Mouse (Mus musculus): ENCODE measurements at regions not wholly inside any gene's neighbourhood (a gene's known extent, or its start where the extent isn't known, plus 50 kb on each side); places are given as distances from the start of the nearest gene placed in this dataset.

DNA sequence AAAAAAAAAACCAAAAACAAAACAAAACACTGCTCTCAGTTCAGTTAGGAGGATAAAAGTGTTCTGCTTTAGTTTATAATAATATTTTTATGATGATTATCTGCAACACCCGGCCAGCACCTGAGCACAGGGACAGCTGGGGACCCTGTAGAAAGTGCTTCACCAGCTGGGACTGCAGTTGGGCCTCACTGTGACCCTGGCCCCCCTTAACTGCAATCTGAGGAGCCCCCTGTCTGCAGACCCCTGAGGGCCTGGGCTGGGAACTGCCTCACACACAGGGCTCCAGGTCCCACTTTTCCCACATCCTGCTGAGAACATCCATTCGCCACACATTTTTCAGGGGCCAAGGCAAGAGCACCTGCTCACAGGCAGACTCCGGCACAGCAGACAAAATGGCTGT, 437.6 kb downstream of the Rps24 start:
- Histone ChIP-seq H3K4me3 (ENCODE audit: low read depth, low read length) (no peak overlapping the region), H3K9me3 (ENCODE audit: control insufficient read depth, low read length) (no peaks in the 10 kb centered on the region), H3K9ac (ENCODE audit: low read length) (no peak overlapping the region), H3K36me3 (ENCODE audit: control insufficient read depth, insufficient read depth, low read length) (no peaks in the 10 kb centered on the region), H3K4me1 (ENCODE audit: control insufficient read depth, insufficient read depth, low read length) (peaks cover 13% of the 10 kb centered on the region), H3K27me3 (ENCODE audit: control insufficient read depth, insufficient read depth, low read length) (no peaks in the 10 kb centered on the region), H3K27ac (ENCODE audit: low read depth, low read length) (no peak overlapping the region), H3K4me2 (ENCODE audit: low read depth) (no peak overlapping the region)
- ATAC-seq (ENCODE audit: insufficient read depth, low FRiP score, low TSS enrichment) (no peak), DNase-seq (ENCODE audit: low spot score) (no peak)
- WGBS: 56% methylated on average over 3 of the region's 3 CpGs

DNA sequence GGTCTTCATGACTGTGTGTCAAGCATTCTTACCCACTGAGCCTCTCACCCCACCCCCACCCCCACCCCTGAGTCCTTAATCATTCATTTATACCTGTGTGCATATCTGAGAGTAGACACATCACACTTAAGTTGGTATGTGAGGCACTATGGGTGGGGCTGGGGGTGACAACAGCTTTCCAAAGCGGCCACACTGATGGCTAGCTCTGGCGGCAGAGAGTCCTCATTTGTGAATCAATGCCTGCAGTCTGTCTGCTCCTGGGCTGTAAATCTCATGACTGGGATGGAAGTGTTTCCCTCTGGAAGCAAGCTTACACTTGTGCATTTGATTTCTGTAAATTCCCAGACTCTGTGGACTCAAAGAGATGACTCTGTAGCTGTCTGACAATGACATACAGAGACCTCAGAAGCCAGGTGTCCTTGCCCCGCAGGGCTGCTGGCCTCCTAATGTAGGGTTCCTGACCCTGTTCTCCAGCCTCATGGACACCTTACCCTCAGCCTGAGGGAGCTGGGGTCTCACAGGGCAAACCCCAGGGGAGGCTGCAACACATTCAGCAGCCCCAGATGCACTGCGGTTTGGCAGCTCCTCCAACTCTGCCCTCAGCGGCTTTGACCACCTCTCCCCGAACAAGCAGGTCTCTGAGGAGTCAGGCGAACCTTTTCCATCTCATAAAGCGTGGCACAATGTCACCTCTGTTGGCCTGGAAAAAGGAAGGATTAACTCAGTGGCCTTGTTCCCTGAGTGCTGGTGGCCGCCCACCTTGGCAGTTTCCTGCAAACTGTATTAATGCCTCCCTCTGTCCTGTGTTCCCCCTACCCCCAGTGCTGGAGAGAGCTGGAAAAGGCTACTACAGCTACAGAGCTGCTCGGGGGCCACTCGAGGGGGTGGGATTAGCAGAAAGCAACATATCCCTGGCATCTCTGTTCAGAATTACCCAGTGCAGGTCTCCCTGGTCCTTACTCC, 439.4 kb downstream of the Rps24 start:
- ATAC-seq (ENCODE audit: insufficient read depth, low FRiP score, low TSS enrichment) (no peak), DNase-seq (ENCODE audit: low spot score) (no peak)
- Histone ChIP-seq H3K4me1 (ENCODE audit: control insufficient read depth, insufficient read depth, low read length) (peaks cover 15% of the 10 kb centered on the region), H3K27me3 (ENCODE audit: control insufficient read depth, insufficient read depth, low read length) (no peaks in the 10 kb centered on the region), H3K27ac (ENCODE audit: low read depth, low read length) (peak overlapping the region; percentile 36; the same call in 1 of the 2 replicates), H3K4me3 (ENCODE audit: low read depth, low read length) (no peak overlapping the region), H3K4me2 (ENCODE audit: low read depth) (no peak overlapping the region), H3K9ac (ENCODE audit: low read length) (peak overlapping the region; percentile 20; the same call in 1 of the 2 replicates), H3K36me3 (ENCODE audit: control insufficient read depth, insufficient read depth, low read length) (no peaks in the 10 kb centered on the region), H3K9me3 (ENCODE audit: control insufficient read depth, low read length) (no peaks in the 10 kb centered on the region)
- 47% methylated on average over 11 of the region's 11 CpGs for WGBS

DNA sequence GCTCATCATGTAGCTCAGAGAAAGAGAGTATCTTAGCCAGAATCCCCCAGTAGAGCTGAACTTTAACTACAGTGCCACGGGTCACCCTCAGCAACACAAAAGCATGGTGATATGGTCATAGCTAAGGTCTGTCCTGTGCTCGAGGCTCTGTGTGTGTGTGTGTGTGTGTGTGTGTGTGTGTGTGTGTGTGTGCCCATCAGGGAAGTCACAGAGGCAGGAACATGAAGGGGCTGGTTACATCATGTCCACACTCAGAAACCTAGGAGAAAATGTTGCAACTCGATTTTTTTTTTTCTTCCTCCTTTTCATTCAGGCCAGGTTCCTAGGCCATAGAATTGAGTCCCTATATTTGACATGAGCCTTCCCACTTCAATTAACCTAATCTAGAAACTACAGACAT, 441.8 kb downstream of the Rps24 start:
- 81% methylated on average over 3 of the region's 3 CpGs for WGBS
- H3K9me3 ChIP-seq (ENCODE audit: control insufficient read depth, low read length): no peaks in the 10 kb centered on the region
- peaks cover 15% of the 10 kb centered on the region for H3K4me1 ChIP-seq (ENCODE audit: control insufficient read depth, insufficient read depth, low read length)
- ATAC-seq (ENCODE audit: insufficient read depth, low FRiP score, low TSS enrichment) (no peak), DNase-seq (ENCODE audit: low spot score) (no peak)
- no peak overlapping the region for H3K4me2 ChIP-seq (ENCODE audit: low read depth)
- no peak overlapping the region for H3K4me3 ChIP-seq (ENCODE audit: low read depth, low read length)
- H3K9ac ChIP-seq (ENCODE audit: low read length): no peak overlapping the region
- no peaks in the 10 kb centered on the region for H3K27me3 ChIP-seq (ENCODE audit: control insufficient read depth, insufficient read depth, low read length)
- H3K36me3 ChIP-seq (ENCODE audit: control insufficient read depth, insufficient read depth, low read length): no peaks in the 10 kb centered on the region
- H3K27ac ChIP-seq (ENCODE audit: low read depth, low read length): no peak overlapping the region

DNA sequence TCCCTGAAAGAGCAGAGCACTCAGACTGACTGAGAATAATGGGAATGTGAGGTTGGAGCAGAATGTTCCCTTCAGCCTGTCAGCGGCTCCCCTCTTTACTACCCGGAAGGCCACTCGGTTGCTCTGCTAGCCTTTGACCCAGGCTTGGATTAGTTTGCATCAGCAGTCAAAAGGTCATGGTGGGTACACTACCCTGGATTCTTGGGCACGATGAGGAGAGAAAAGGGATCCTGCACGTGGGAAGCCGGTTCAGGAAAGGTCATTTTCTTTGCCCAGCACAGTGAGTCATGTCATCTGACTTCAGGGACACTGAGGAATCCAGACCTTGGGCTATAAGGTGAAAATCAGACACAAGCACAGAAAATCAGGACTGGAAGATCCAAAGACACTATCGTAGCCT, 443.3 kb downstream of the Rps24 start:
- DNase-seq (ENCODE audit: low spot score) (no peak), ATAC-seq (ENCODE audit: insufficient read depth, low FRiP score, low TSS enrichment) (no peak)
- no peaks in the 10 kb centered on the region for H3K9me3 ChIP-seq (ENCODE audit: control insufficient read depth, low read length)
- H3K27me3 ChIP-seq (ENCODE audit: control insufficient read depth, insufficient read depth, low read length): no peaks in the 10 kb centered on the region
- peaks cover 15% of the 10 kb centered on the region for H3K4me1 ChIP-seq (ENCODE audit: control insufficient read depth, insufficient read depth, low read length)
- no peak overlapping the region for H3K4me3 ChIP-seq (ENCODE audit: low read depth, low read length)
- no peaks in the 10 kb centered on the region for H3K36me3 ChIP-seq (ENCODE audit: control insufficient read depth, insufficient read depth, low read length)
- H3K9ac ChIP-seq (ENCODE audit: low read length): no peak overlapping the region
- 41% methylated on average over 7 of the region's 7 CpGs for WGBS
- H3K4me2 ChIP-seq (ENCODE audit: low read depth): no peak overlapping the region
- no peak overlapping the region for H3K27ac ChIP-seq (ENCODE audit: low read depth, low read length)

DNA sequence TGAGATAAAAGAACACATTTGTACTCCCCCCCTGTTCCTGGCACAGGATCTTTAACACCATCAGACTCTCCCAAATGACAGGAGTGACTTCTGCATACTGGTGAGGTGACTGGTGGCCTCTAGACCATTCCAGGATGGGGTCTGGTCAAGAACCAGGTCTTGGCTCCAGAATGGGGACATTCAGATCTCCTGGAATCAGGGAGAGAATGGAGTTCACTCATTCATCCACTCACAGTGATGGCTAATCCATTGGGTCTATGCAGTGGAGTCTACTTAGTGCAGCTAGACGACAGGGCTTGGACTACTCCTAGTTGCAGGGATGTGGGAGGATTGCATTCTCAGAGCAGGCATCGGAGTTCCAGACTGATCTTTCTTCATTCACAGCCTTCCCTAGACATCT, 451.0 kb downstream of the Rps24 start:
- Histone ChIP-seq H3K27me3 (ENCODE audit: control insufficient read depth, insufficient read depth, low read length) (no peaks in the 10 kb centered on the region), H3K4me2 (ENCODE audit: low read depth) (no peak overlapping the region), H3K27ac (ENCODE audit: low read depth, low read length) (no peak overlapping the region), H3K4me1 (ENCODE audit: control insufficient read depth, insufficient read depth, low read length) (no peaks in the 10 kb centered on the region), H3K9ac (ENCODE audit: low read length) (no peak overlapping the region), H3K9me3 (ENCODE audit: control insufficient read depth, low read length) (no peaks in the 10 kb centered on the region), H3K4me3 (ENCODE audit: low read depth, low read length) (no peak overlapping the region), H3K36me3 (ENCODE audit: control insufficient read depth, insufficient read depth, low read length) (no peaks in the 10 kb centered on the region)
- WGBS: 94% methylated on average over 2 of the region's 2 CpGs
- no peak for ATAC-seq (ENCODE audit: insufficient read depth, low FRiP score, low TSS enrichment)
- no peak for DNase-seq (ENCODE audit: low spot score)

DNA sequence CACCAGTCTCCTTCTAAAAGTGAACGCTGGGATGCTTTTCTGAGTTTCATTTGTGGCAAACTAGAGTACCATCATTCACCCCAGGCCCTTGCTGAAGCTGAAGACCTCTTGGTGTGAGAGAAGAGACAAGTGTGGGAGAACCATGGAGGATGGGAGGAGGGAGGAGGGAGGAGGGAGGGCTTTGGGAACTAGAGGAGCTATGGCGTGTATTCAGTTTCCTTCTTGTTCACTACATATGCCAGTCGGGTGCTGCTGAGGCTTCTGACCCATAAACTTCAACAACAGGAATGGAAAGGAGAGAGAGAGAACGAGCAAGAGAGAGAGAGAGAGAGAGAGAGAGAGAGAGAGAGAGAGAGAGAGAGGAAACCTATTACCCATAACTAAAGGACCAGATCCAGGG, 452.1 kb downstream of the Rps24 start:
- no peak overlapping the region for H3K4me2 ChIP-seq (ENCODE audit: low read depth)
- DNase-seq (ENCODE audit: low spot score) (no peak), ATAC-seq (ENCODE audit: insufficient read depth, low FRiP score, low TSS enrichment) (no peak)
- H3K27me3 ChIP-seq (ENCODE audit: control insufficient read depth, insufficient read depth, low read length): no peaks in the 10 kb centered on the region
- no peak overlapping the region for H3K27ac ChIP-seq (ENCODE audit: low read depth, low read length)
- no peaks in the 10 kb centered on the region for H3K36me3 ChIP-seq (ENCODE audit: control insufficient read depth, insufficient read depth, low read length)
- no peak overlapping the region for H3K4me3 ChIP-seq (ENCODE audit: low read depth, low read length)
- H3K4me1 ChIP-seq (ENCODE audit: control insufficient read depth, insufficient read depth, low read length): no peaks in the 10 kb centered on the region
- H3K9me3 ChIP-seq (ENCODE audit: control insufficient read depth, low read length): no peaks in the 10 kb centered on the region
- 74% methylated on average over 4 of the region's 4 CpGs for WGBS
- H3K9ac ChIP-seq (ENCODE audit: low read length): no peak overlapping the region

DNA sequence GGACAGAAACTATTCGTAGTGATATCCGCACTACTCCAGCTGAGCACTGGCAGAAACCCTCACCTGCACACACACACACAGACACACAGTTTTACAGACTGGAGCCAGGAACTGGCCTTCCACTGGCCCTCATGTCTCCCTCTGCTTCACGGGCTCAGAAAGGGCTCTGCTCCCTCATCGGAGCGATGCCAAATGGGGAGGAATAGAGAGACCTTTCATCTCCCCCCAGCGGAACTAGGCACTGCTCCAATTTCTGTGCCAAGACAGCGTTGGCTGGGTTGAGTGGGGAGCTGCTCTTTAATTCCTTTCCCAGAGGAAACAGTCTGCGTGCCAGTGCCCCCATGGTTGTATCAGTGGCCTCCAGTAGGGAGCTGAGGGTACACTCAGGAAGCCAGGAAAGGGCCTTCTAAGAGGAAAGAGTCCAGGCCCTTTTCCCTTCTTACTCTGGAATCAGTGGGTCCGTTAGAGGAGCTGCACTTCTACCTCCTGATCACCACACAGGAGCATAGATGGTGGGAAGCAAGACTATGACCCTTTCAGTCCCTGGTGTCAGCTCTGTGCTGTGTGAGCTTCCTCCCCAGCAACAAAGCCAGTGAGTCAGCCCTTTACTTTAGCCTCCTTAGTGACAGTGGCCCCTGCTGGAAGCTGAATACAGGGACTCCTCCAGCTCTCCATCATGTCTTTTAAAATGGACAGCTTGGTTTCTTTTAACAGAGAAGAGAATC, 452.7 kb downstream of the Rps24 start:
- Histone ChIP-seq H3K27me3 (ENCODE audit: control insufficient read depth, insufficient read depth, low read length) (no peaks in the 10 kb centered on the region), H3K4me1 (ENCODE audit: control insufficient read depth, insufficient read depth, low read length) (no peaks in the 10 kb centered on the region), H3K27ac (ENCODE audit: low read depth, low read length) (no peak overlapping the region), H3K4me2 (ENCODE audit: low read depth) (no peak overlapping the region), H3K9ac (ENCODE audit: low read length) (no peak overlapping the region), H3K36me3 (ENCODE audit: control insufficient read depth, insufficient read depth, low read length) (no peaks in the 10 kb centered on the region), H3K9me3 (ENCODE audit: control insufficient read depth, low read length) (no peaks in the 10 kb centered on the region), H3K4me3 (ENCODE audit: low read depth, low read length) (no peak overlapping the region)
- ATAC-seq (ENCODE audit: insufficient read depth, low FRiP score, low TSS enrichment) (no peak), DNase-seq (ENCODE audit: low spot score) (no peak)
- 78% methylated on average over 9 of the region's 9 CpGs for WGBS

DNA sequence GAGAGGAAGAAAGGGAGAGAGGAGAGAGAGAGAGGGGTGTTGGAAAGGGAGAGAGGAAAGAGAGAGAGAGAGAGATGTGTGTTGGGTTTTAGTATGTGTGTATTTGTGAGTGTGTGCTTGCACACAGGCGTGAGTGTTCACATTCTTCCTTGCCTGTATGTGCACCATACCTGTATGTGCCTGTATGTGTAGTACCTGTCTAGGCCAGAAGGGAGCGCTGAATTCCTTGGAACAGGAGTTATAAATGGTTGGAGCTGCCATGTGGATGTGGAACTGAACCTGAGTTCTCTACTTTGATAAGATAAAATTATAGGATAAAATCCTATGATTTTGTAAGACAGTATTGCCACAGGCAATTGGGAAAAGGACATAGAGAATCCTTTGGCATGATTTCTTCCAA, 458.8 kb downstream of the Rps24 start:
- no peaks in the 10 kb centered on the region for H3K36me3 ChIP-seq (ENCODE audit: control insufficient read depth, insufficient read depth, low read length)
- H3K4me3 ChIP-seq (ENCODE audit: low read depth, low read length): no peak overlapping the region
- 62% methylated on average over 2 of the region's 2 CpGs for WGBS
- H3K27ac ChIP-seq (ENCODE audit: low read depth, low read length): no peak overlapping the region
- no peak for ATAC-seq (ENCODE audit: insufficient read depth, low FRiP score, low TSS enrichment)
- H3K9me3 ChIP-seq (ENCODE audit: control insufficient read depth, low read length): no peaks in the 10 kb centered on the region
- H3K4me2 ChIP-seq (ENCODE audit: low read depth): no peak overlapping the region
- H3K9ac ChIP-seq (ENCODE audit: low read length): no peak overlapping the region
- no peaks in the 10 kb centered on the region for H3K4me1 ChIP-seq (ENCODE audit: control insufficient read depth, insufficient read depth, low read length)
- DNase-seq (ENCODE audit: low spot score): no peak
- H3K27me3 ChIP-seq (ENCODE audit: control insufficient read depth, insufficient read depth, low read length): no peaks in the 10 kb centered on the region

DNA sequence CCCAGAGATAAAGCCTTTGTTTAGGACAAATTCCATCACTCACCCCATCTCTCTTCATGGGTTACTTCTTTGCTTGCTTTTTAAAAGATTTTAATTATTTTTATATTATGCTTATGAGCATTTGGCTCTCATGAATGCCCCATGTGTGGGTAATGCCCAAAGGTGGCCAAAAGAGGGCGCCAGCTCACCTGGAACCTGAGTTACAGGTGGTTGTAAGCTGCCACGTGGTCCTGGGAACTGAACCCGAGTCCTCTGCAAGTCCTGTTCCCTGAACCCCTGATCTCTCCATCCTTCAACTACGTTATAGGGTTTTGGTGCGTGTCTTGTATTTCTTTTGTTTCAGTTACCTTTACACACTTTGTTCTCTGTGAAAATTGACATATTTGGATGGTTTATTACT, 460.2 kb downstream of the Rps24 start:
- no peaks in the 10 kb centered on the region for H3K4me1 ChIP-seq (ENCODE audit: control insufficient read depth, insufficient read depth, low read length)
- WGBS: 86% methylated on average over 5 of the region's 5 CpGs
- H3K4me2 ChIP-seq (ENCODE audit: low read depth): no peak overlapping the region
- no peak for DNase-seq (ENCODE audit: low spot score)
- no peak overlapping the region for H3K27ac ChIP-seq (ENCODE audit: low read depth, low read length)
- no peak for ATAC-seq (ENCODE audit: insufficient read depth, low FRiP score, low TSS enrichment)
- no peaks in the 10 kb centered on the region for H3K36me3 ChIP-seq (ENCODE audit: control insufficient read depth, insufficient read depth, low read length)
- H3K27me3 ChIP-seq (ENCODE audit: control insufficient read depth, insufficient read depth, low read length): no peaks in the 10 kb centered on the region
- H3K9ac ChIP-seq (ENCODE audit: low read length): no peak overlapping the region
- H3K4me3 ChIP-seq (ENCODE audit: low read depth, low read length): no peak overlapping the region
- H3K9me3 ChIP-seq (ENCODE audit: control insufficient read depth, low read length): no peaks in the 10 kb centered on the region

Data from neural tube, embryonic 11.5 days (tissue).